Mouse (Mus musculus) embryonic facial prominence, embryonic 14.5 days (tissue): ENCODE results near the gene Bcl7b. TPM values are rescaled to one million over a fixed set of nuclear protein-coding genes. Genes with fewer than 3 reads are reported as not detected.

Experiments
- ATAC-seq: fragments of 200-750 bp; cut with Nextera tagmentation; 2 replicates; pipeline ENCODE4 v1.8.0; 2017; ENCODE audit warnings: low read depth, moderate number of reproducible peaks, moderate TSS enrichment
- DNase-seq: peaks from one replicate; pipeline ENCODE4 v3.0.0-alpha.2; 2015; ENCODE audit warnings: low spot score
- H3K27ac ChIP-seq: fragments of 300-500 bp; sonication (generic); replicated peaks from 2 replicates; pipeline ENCODE4 v1.5.1; 2014; ENCODE audit warnings: low read depth, mild to moderate bottlenecking, low read length, moderate library complexity
- H3K27me3 ChIP-seq: fragments of 300-500 bp; sonication (generic); replicated peaks from 2 replicates; pipeline ENCODE4 v1.6.1; 2014; ENCODE audit warnings: low read length; ENCODE audit not compliant: control insufficient read depth, insufficient read depth
- H3K36me3 ChIP-seq: fragments of 300-500 bp; sonication (generic); 2 replicates; pipeline ENCODE4 v1.6.1; 2014; ENCODE audit warnings: low read length, mixed read lengths; ENCODE audit not compliant: control insufficient read depth, insufficient read depth
- H3K4me1 ChIP-seq: fragments of 300-500 bp; sonication (generic); 2 replicates; pipeline ENCODE4 v1.6.1; 2014; ENCODE audit warnings: antibody characterized with exemption, low read length; ENCODE audit not compliant: control insufficient read depth, insufficient read depth
- H3K4me2 ChIP-seq: fragments of 300-500 bp; sonication (generic); 2 replicates; pipeline ENCODE4 v1.6.1; 2014; ENCODE audit warnings: low read depth, mild to moderate bottlenecking, low read length, moderate library complexity, mixed read lengths
- H3K4me3 ChIP-seq: fragments of 300-500 bp; sonication (generic); 2 replicates; pipeline ENCODE4 v1.5.1; 2014; ENCODE audit warnings: low read depth, mild to moderate bottlenecking, low read length
- H3K9ac ChIP-seq: fragments of 300-500 bp; sonication (generic); 2 replicates; pipeline ENCODE4 v1.6.1; 2014; ENCODE audit warnings: low read depth, mild to moderate bottlenecking, low read length, moderate library complexity, mixed read lengths
- H3K9me3 ChIP-seq: fragments of 300-500 bp; sonication (generic); 2 replicates; pipeline ENCODE4 v1.6.1; 2016; ENCODE audit warnings: low read length; ENCODE audit not compliant: control insufficient read depth
- WGBS: fragments of 180-500 bp; shearing (Covaris S2); extraction: QIAGEN DNeasy Blood & Tissue Kit; methylation state at CpG from one replicate; pipeline ENCODE4 v1.1.7; 2014; 5-methylcytosine and 5-hydroxymethylcytosine counted together
- polyA plus RNA-seq: library from polyadenylated mRNA; unstranded; fragments of >200 nt; fragmentation: Nextera tagmentation; extraction: Ambion mirVana; gene quantifications from 2 replicates; pipeline ENCODE4 v1.2.1, GENCODE M21; 2014

Bcl7b gene
- polyA plus RNA-seq, 1 experiment from 2014 or later, result 44.4 TPM

DNA sequence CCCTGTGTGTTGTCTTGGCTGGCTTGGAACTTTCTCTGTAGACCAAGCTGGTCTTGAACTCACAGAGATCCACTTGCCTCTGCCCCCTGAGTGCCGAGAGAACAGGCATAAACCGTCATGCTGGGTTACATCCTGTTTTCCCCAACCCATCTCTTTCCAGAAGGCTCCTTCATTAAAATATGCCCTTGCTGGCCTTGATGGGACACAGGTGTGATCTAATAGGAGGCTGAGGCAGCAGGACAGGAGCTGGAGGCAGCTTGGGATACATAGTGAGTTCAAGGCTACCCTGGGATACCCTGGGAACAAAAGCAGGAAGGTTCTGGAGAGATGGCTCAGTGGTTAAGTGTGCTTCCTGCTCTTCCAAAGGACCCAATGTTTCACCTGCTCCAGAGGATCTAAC, 28.2 kb upstream of the Bcl7b start:
- no peak for DNase-seq
- Histone ChIP-seq H3K27ac (no peak overlapping the region), H3K27me3 (0 out of 2 replicates have a peak, but pooled peaks cover under 1% of the 10 kb centered on the region), H3K36me3 (no peaks in the 10 kb centered on the region), H3K4me1 (no peaks in the 10 kb centered on the region), H3K9me3 (0 out of 2 replicates have a peak, but pooled peaks cover 3% of the 10 kb centered on the region), H3K9ac (no peak overlapping the region), H3K4me2 (no peak overlapping the region), H3K4me3 (no peak overlapping the region)
- ATAC-seq, result no peak
- WGBS, result 63% methylated on average over 2 of the region's 2 CpGs

GRCm38 (mm10) chr5:135144469-135144868, 23.6 kb upstream of the Bcl7b start:
- Histone ChIP-seq H3K4me1 (no peaks in the 10 kb centered on the region), H3K36me3 (no peaks in the 10 kb centered on the region), H3K27ac (no peak overlapping the region), H3K4me2 (no peak overlapping the region), H3K4me3 (no peak overlapping the region), H3K27me3 (no peaks in the 10 kb centered on the region), H3K9me3 (0 out of 2 replicates have a peak, but pooled peaks cover 3% of the 10 kb centered on the region), H3K9ac (no peak overlapping the region)
- DNase-seq, result no peak
- WGBS, result 56% methylated on average over 4 of the region's 4 CpGs
- ATAC-seq, result no peak

- no peak overlapping the region for H3K27ac ChIP-seq
- H3K4me3 ChIP-seq, result no peak overlapping the region
- DNase-seq, result no peak
- ATAC-seq, result no peak
- 83% methylated on average over 3 of the region's 3 CpGs for WGBS
- peaks cover 2% of the 10 kb centered on the region; the same call in 1 of the 2 replicates for H3K4me1 ChIP-seq
- H3K9me3 ChIP-seq, result 0 out of 2 replicates have a peak, but pooled peaks cover 3% of the 10 kb centered on the region
- H3K27me3 ChIP-seq, result no peaks in the 10 kb centered on the region
- H3K4me2 ChIP-seq, result no peak overlapping the region
- H3K36me3 ChIP-seq, result no peaks in the 10 kb centered on the region
- no peak overlapping the region for H3K9ac ChIP-seq
Measured at GRCm38 (mm10) chr5:135145532-135145931, 22.6 kb upstream of the Bcl7b start.

DNA sequence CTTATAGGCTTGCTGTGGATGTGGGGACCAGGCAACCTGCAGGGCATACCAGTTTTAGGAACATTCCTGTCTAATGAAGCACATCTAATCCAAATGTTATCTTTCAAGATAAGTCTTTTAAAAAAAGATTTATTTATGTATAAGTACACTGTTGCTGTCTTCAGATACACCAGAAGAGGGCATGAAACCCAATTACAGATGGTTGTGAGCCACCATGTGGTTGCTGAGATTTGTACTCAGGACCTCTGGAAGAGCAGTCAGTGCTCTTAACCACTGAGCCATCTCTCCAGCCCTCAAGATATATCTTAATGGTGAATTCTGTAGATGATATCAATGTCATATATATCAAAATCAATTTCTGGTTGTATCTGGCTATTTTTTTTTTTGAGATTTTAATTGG, 22.1 kb upstream of the Bcl7b start:
- Histone ChIP-seq H3K36me3 (no peaks in the 10 kb centered on the region), H3K9ac (no peak overlapping the region), H3K27me3 (no peaks in the 10 kb centered on the region), H3K4me3 (no peak overlapping the region), H3K4me2 (no peak overlapping the region), H3K4me1 (peaks cover 3% of the 10 kb centered on the region; the same call in 1 of the 2 replicates), H3K27ac (no peak overlapping the region), H3K9me3 (0 out of 2 replicates have a peak, but pooled peaks cover 3% of the 10 kb centered on the region)
- DNase-seq (no peak), ATAC-seq (no peak)

- peak overlapping the region; percentile 85 for H3K4me3 ChIP-seq
- peak overlapping the region; percentile 78 for H3K9ac ChIP-seq
- peaks cover 14% of the 10 kb centered on the region for H3K36me3 ChIP-seq
- H3K4me1 ChIP-seq, result peaks cover 3% of the 10 kb centered on the region; the same call in 1 of the 2 replicates
- ATAC-seq, result no peak
- H3K4me2 ChIP-seq, result peak overlapping the region; percentile 67
- H3K9me3 ChIP-seq, result no peaks in the 10 kb centered on the region
- peak overlapping the region; percentile 93 for H3K27ac ChIP-seq
- under 1% methylated on average over 13 of the region's 13 CpGs for WGBS
- H3K27me3 ChIP-seq, result no peaks in the 10 kb centered on the region
- no peak for DNase-seq
Measured at GRCm38 (mm10) chr5:135148715-135149052, 19.4 kb upstream of the Bcl7b start.

- Histone ChIP-seq H3K9ac (peak within 1 kb of the TSS; percentile 78), H3K4me2 (peak within 1 kb of the TSS; percentile 67), H3K4me3 (peak within 1 kb of the TSS; percentile 85), H3K4me1 (peaks cover 3% of the 10 kb centered on the region; the same call in 1 of the 2 replicates), H3K36me3 (peaks cover 20% of the 10 kb centered on the region), H3K27ac (peak within 1 kb of the TSS; percentile 93), H3K27me3 (no peaks in the 10 kb centered on the region), H3K9me3 (no peaks in the 10 kb centered on the region)
- ATAC-seq, result peak; percentile 97
- WGBS, result under 1% methylated on average over 54 of the region's 63 CpGs
- peak; percentile 100 for DNase-seq
Measured at GRCm38 (mm10) chr5:135149053-135149819, 18.8 kb upstream of the Bcl7b start, which contains the start of gene Tbl2. Gene Tbl2 (plus strand): TSS chr5:135149657.

DNA sequence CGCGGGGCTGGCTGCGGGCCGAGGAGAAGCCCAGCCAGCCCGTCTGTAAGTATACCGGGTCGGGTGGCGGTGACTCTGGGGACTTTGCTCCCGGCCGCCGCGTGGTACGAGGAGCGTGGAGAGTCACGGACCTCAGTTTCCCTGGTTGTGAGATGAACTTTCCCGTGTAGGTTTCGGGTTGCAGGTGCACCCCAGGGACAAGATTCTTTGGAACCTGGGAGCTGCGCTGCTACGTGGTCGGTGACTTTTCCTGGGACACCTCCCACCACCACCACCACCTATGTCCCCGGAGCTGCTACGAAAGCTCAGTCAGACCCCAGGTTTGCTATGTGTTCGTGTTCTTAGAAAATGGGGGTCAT, 18.3 kb upstream of the Bcl7b start:
- no peak for ATAC-seq
- Histone ChIP-seq H3K9ac (peak overlapping the region; percentile 78), H3K9me3 (no peaks in the 10 kb centered on the region), H3K27ac (peak overlapping the region; percentile 93), H3K4me2 (peak overlapping the region; percentile 67), H3K4me1 (peaks cover 3% of the 10 kb centered on the region; the same call in 1 of the 2 replicates), H3K4me3 (peak overlapping the region; percentile 85), H3K36me3 (peaks cover 26% of the 10 kb centered on the region), H3K27me3 (no peaks in the 10 kb centered on the region)
- DNase-seq, result no peak
- WGBS, result 0% methylated on average over 18 of the region's 23 CpGs

DNA sequence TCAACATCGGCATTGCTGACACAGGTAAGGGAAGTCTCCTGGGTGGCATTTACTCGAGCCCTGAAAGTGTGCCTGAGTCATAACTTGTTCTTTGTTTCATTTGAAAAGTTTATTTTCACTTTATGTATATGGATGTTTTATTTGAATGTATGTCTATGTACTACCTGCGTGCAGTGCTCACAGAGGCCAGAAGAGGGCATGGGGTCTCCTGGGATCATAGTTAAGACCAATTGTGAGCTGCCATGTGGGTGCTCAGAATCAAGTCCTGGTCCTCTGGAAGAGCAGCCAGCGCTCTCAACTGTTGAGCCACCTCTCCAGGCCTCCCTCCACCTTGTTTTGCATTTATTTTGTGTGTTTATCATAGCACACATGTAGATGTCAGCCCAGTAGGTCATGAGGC, 11.6 kb upstream of the Bcl7b start:
- no peak overlapping the region for H3K27ac ChIP-seq
- peaks cover 92% of the 10 kb centered on the region for H3K36me3 ChIP-seq
- DNase-seq, result no peak
- H3K27me3 ChIP-seq, result no peaks in the 10 kb centered on the region
- no peaks in the 10 kb centered on the region for H3K9me3 ChIP-seq
- no peak overlapping the region for H3K4me3 ChIP-seq
- ATAC-seq, result no peak
- H3K9ac ChIP-seq, result no peak overlapping the region
- no peaks in the 10 kb centered on the region for H3K4me1 ChIP-seq
- H3K4me2 ChIP-seq, result no peak overlapping the region
- 99% methylated on average over 4 of the region's 4 CpGs for WGBS

GRCm38 (mm10) chr5:135161221-135161620, 6.9 kb upstream of the Bcl7b start:
- peaks cover 79% of the 10 kb centered on the region for H3K36me3 ChIP-seq
- no peak overlapping the region for H3K9ac ChIP-seq
- DNase-seq (no peak), ATAC-seq (no peak)
- 90% methylated on average over 4 of the region's 4 CpGs for WGBS
- no peaks in the 10 kb centered on the region for H3K4me1 ChIP-seq
- no peak overlapping the region for H3K4me2 ChIP-seq
- H3K9me3 ChIP-seq, result no peaks in the 10 kb centered on the region
- H3K27me3 ChIP-seq, result no peaks in the 10 kb centered on the region
- H3K4me3 ChIP-seq, result no peak overlapping the region
- no peak overlapping the region for H3K27ac ChIP-seq
